Mouse (Mus musculus): Measurements from ENCODE around the gene Gsc2. TPM values are rescaled to one million over a fixed set of nuclear protein-coding genes. Genes with fewer than 3 reads are reported as not detected.

Gene Gsc2
- polyA plus RNA-seq, 1 experiment from 2014 or later: 0.21 TPM

DNA sequence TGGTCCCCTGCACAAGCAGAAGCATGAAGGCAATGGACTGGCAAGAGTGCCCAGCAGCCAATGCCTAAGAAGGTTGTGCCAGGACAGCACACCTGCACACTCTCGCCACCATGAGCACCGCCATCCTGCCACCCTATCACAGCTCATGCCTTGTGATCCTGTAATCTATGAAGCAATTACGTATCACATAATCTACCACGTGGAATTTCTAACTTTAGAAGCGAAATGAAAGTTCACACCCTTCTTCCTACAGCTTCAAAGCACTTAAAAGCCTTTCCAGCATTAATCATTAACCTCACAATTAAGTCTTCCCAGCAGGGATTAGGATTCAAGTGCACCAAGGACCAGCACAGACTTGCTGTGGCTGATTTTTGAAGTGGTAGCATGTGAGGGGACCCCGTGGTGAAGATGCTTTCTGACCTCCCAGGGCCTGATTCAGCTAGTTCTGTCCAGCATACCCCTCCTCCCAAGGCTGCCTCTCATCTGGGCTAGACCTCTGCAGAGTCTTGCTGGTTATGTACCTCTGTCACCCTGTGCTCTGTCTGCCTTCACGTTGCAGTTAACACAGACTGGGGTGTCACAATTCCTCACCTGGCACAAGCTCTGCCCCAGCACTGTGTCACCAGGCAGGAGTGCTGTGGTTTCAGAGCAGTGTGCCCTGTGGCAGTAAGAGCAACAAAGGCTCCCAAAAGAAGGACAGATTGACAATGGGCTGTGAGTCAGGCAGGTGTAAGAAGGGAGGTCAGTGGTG lies 30.4 kb upstream of the Gsc2 start:
- no peak overlapping the region for H3K4me2 ChIP-seq (replicated peaks; ENCODE audit: low read depth)
- no peak overlapping the region; the same call in 1 of the 2 replicates for H3K27ac ChIP-seq (replicated peaks)
- no peak overlapping the region for H3K9ac ChIP-seq (ENCODE audit: low read length)
- H3K27me3 ChIP-seq (ENCODE audit: control insufficient read depth, insufficient read depth, low read length): no peaks in the 10 kb centered on the region
- TF ChIP-seq CTCF (IDR thresholded peaks at IDR 0.05; ENCODE audit: low read depth) (no peak), EP300 (optimal IDR thresholded peaks at IDR 0.05) (no peak)
- DNase-seq (ENCODE audit: low spot score): peak; percentile 18
- WGBS: 32% methylated on average over 7 of the region's 7 CpGs
- no peaks in the 10 kb centered on the region for H3K9me3 ChIP-seq (ENCODE audit: control insufficient read depth, low read length)
- peak; percentile 65 for ATAC-seq (ENCODE audit: low FRiP score, low TSS enrichment)
- H3K36me3 ChIP-seq (ENCODE audit: control insufficient read depth, insufficient read depth, low read length): no peaks in the 10 kb centered on the region
- no peak overlapping the region for H3K4me3 ChIP-seq (ENCODE audit: low read depth, low read length)
- no peaks in the 10 kb centered on the region for H3K4me1 ChIP-seq (replicated peaks; ENCODE audit: control insufficient read depth, insufficient read depth)

DNA sequence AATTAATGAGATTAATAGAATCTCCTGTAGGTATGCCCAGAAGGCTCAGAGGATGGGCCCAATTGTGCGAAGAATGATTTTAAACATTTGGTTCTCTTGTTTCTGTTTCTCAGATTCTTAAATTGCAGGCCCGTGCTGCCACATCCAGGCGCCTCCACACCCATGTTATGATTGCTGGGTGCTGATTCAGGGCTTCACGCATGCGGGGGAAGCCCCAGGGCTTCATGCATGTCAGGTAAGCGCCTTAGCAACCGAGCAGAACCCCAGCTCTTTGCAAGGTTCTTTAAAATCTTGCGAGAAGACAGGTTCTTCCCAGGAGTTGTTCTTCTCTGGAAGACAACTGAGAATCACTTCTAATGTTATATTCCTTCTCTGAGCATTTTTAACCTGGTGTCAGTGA lies 28.6 kb upstream of the Gsc2 start:
- Histone ChIP-seq H3K9ac (ENCODE audit: low read length) (no peak overlapping the region), H3K9me3 (ENCODE audit: control insufficient read depth, low read length) (no peaks in the 10 kb centered on the region), H3K4me3 (ENCODE audit: low read depth, low read length) (no peak overlapping the region), H3K4me1 (replicated peaks; ENCODE audit: control insufficient read depth, insufficient read depth) (no peaks in the 10 kb centered on the region), H3K4me2 (replicated peaks; ENCODE audit: low read depth) (no peak overlapping the region), H3K27me3 (ENCODE audit: control insufficient read depth, insufficient read depth, low read length) (no peaks in the 10 kb centered on the region), H3K36me3 (ENCODE audit: control insufficient read depth, insufficient read depth, low read length) (no peaks in the 10 kb centered on the region), H3K27ac (replicated peaks) (no peak overlapping the region)
- 59% methylated on average over 8 of the region's 8 CpGs for WGBS
- TF ChIP-seq CTCF (IDR thresholded peaks at IDR 0.05; ENCODE audit: low read depth) (no peak), EP300 (optimal IDR thresholded peaks at IDR 0.05) (no peak)
- no peak for DNase-seq (ENCODE audit: low spot score)
- ATAC-seq (ENCODE audit: low FRiP score, low TSS enrichment): no peak

DNA sequence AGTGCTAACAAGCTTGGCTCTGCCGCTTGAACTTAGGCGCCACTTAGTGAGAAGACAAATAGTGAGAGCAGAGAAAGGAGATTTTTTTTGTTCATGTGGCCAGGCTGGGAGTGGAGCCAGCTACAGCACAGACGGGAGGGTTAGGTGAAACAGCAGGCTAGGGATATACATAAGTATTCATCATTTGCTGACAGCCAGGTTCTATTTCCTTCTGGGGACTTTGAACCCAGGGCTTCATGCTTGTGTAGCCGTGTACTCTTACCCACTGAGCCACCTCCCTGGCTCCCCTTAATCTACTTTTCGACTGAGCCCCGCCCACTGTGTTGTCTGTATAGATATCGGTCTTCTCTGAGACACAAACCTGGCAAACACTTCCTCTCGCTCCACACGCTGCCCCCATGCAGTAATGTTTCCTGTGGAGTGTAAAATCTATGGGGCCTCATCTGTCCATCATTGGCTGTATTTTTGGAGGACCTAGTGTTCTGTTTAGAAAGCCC lies 24.4 kb upstream of the Gsc2 start:
- Histone ChIP-seq H3K27ac (replicated peaks) (peak overlapping the region; percentile 83), H3K9ac (ENCODE audit: low read length) (no peak overlapping the region), H3K4me2 (replicated peaks; ENCODE audit: low read depth) (peak overlapping the region; percentile 27; the same call in 1 of the 2 replicates), H3K4me1 (replicated peaks; ENCODE audit: control insufficient read depth, insufficient read depth) (no peaks in the 10 kb centered on the region), H3K36me3 (ENCODE audit: control insufficient read depth, insufficient read depth, low read length) (no peaks in the 10 kb centered on the region), H3K27me3 (ENCODE audit: control insufficient read depth, insufficient read depth, low read length) (no peaks in the 10 kb centered on the region), H3K9me3 (ENCODE audit: control insufficient read depth, low read length) (no peaks in the 10 kb centered on the region), H3K4me3 (ENCODE audit: low read depth, low read length) (no peak overlapping the region)
- WGBS: 21% methylated on average over 9 of the region's 9 CpGs
- ATAC-seq (ENCODE audit: low FRiP score, low TSS enrichment) (peak; percentile 87), DNase-seq (ENCODE audit: low spot score) (peak; percentile 74)
- no peak for TF ChIP-seq EP300 (optimal IDR thresholded peaks at IDR 0.05)
- no peak for TF ChIP-seq CTCF (IDR thresholded peaks at IDR 0.05; ENCODE audit: low read depth)

DNA sequence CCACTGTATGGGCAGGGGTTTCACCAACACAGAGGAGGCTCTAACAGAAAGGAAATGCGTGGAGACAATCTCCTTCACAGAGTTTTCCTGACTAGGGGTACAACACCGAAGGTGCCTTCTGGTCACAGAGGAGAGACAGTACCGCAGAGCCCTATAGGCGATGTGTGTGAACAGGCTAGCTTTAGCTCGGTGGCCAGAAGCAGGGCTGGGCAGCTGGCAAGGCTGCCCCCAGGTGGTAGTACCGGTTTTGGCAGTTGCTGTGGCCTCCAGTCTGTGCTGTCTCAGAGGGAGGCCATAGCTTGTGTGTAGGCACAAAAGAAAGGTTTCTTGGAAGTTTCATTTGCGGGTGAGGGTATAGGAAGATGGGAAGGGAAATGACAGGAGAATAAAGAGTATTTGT lies 24.0 kb upstream of the Gsc2 start:
- TF ChIP-seq EP300 (optimal IDR thresholded peaks at IDR 0.05) (no peak), CTCF (IDR thresholded peaks at IDR 0.05; ENCODE audit: low read depth) (peak; percentile 85)
- WGBS: 7% methylated on average over 7 of the region's 7 CpGs
- ATAC-seq (ENCODE audit: low FRiP score, low TSS enrichment) (peak; percentile 91), DNase-seq (ENCODE audit: low spot score) (peak; percentile 91)
- peak overlapping the region; percentile 27; the same call in 1 of the 2 replicates for H3K4me2 ChIP-seq (replicated peaks; ENCODE audit: low read depth)
- no peaks in the 10 kb centered on the region for H3K9me3 ChIP-seq (ENCODE audit: control insufficient read depth, low read length)
- H3K36me3 ChIP-seq (ENCODE audit: control insufficient read depth, insufficient read depth, low read length): no peaks in the 10 kb centered on the region
- no peak overlapping the region for H3K4me3 ChIP-seq (ENCODE audit: low read depth, low read length)
- H3K27ac ChIP-seq (replicated peaks): peak overlapping the region; percentile 83
- no peaks in the 10 kb centered on the region for H3K4me1 ChIP-seq (replicated peaks; ENCODE audit: control insufficient read depth, insufficient read depth)
- no peaks in the 10 kb centered on the region for H3K27me3 ChIP-seq (ENCODE audit: control insufficient read depth, insufficient read depth, low read length)
- H3K9ac ChIP-seq (ENCODE audit: low read length): 0 out of 2 replicates have a peak overlapping the region, but pooled peaks have one; percentile 13

DNA sequence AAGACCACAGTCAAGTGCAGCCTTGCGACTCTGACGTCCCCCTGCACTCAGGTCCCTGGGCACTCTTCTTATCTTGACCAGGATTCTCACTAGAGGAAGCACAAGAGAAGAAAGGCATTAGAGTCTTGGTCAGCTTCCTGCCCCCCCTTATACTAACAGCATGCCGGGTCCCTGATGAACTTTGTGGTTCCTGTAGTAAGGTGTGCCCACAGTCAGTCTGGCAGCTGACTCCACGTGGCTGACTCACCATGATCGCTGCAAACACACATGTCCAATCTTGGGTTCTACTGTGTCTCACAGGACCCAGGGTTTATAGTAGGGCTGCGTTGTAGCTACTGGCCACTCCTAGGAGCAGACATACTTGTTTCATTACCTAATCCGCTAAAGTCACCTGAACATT lies 23.3 kb upstream of the Gsc2 start:
- H3K9ac ChIP-seq (ENCODE audit: low read length): no peak overlapping the region; the same call in 1 of the 2 replicates
- no peaks in the 10 kb centered on the region for H3K4me1 ChIP-seq (replicated peaks; ENCODE audit: control insufficient read depth, insufficient read depth)
- DNase-seq (ENCODE audit: low spot score) (peak; percentile 79), ATAC-seq (ENCODE audit: low FRiP score, low TSS enrichment) (peak; percentile 87)
- no peaks in the 10 kb centered on the region for H3K36me3 ChIP-seq (ENCODE audit: control insufficient read depth, insufficient read depth, low read length)
- no peak overlapping the region for H3K4me2 ChIP-seq (replicated peaks; ENCODE audit: low read depth)
- no peak overlapping the region for H3K4me3 ChIP-seq (ENCODE audit: low read depth, low read length)
- WGBS: 47% methylated on average over 7 of the region's 7 CpGs
- H3K9me3 ChIP-seq (ENCODE audit: control insufficient read depth, low read length): no peaks in the 10 kb centered on the region
- peak overlapping the region; percentile 83 for H3K27ac ChIP-seq (replicated peaks)
- TF ChIP-seq CTCF (IDR thresholded peaks at IDR 0.05; ENCODE audit: low read depth) (no peak), EP300 (optimal IDR thresholded peaks at IDR 0.05) (no peak)
- no peaks in the 10 kb centered on the region for H3K27me3 ChIP-seq (ENCODE audit: control insufficient read depth, insufficient read depth, low read length)

DNA sequence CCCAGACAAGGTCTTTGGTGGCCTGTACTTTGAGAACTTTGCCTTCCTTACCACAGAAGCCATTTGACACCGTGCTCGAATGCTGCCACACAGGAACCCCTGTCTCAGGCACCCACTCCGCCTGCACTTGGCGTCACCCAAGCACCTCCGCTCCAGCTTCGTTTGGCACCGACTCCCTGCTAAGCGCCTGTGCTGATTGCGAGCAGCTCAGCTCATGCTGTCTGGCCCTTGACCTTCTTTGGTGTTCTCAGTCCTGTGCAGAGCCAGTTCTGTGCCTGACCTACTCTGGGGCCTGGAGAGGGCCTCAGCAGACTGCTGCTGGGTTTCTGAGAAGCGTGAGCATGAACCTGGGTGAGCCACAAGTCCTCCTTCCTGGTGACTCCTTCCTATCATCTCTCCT lies 21.9 kb upstream of the Gsc2 start:
- Histone ChIP-seq H3K36me3 (ENCODE audit: control insufficient read depth, insufficient read depth, low read length) (no peaks in the 10 kb centered on the region), H3K4me1 (replicated peaks; ENCODE audit: control insufficient read depth, insufficient read depth) (no peaks in the 10 kb centered on the region), H3K9me3 (ENCODE audit: control insufficient read depth, low read length) (no peaks in the 10 kb centered on the region), H3K27ac (replicated peaks) (peak overlapping the region; percentile 83), H3K4me2 (replicated peaks; ENCODE audit: low read depth) (no peak overlapping the region), H3K27me3 (ENCODE audit: control insufficient read depth, insufficient read depth, low read length) (no peaks in the 10 kb centered on the region), H3K9ac (ENCODE audit: low read length) (no peak overlapping the region), H3K4me3 (ENCODE audit: low read depth, low read length) (no peak overlapping the region)
- 60% methylated on average over 10 of the region's 10 CpGs for WGBS
- DNase-seq (ENCODE audit: low spot score) (peak; percentile 45), ATAC-seq (ENCODE audit: low FRiP score, low TSS enrichment) (no peak)
- no peak for TF ChIP-seq EP300 (optimal IDR thresholded peaks at IDR 0.05)
- TF ChIP-seq CTCF (IDR thresholded peaks at IDR 0.05; ENCODE audit: low read depth): no peak

All from stomach, postnatal 0 days (tissue).